Mouse (Mus musculus): ENCODE data around the gene Gpr171. TPM values are rescaled to one million over a fixed set of nuclear protein-coding genes. Genes with fewer than 3 reads are reported as not detected.

The Gpr171 gene
- polyA plus RNA-seq, 1 experiment, result 5.0 TPM

DNA sequence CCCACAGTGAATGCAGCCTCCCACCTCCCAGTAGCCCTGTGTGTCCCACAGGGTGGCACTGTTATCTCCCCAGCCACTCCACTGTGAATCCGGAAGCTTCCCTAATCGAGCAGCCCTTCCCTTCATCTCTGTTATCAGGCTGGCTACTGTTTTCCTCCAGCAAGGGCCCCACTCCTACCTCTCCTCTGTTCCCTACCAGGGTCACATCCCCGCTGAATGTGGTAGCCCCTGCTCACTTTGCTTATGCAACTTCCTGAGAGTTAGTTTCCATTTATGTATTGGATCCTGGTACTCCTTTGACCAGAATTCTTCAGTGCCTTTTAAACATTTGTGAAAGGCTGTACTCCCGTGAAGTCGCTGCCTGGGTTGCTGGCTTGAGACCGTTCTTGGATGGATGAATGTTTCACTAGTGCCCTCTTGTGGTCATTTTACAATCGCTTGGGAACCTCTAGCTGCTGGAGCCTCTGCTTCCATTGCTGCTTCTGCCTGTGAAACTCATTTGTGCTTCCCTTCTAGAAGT is 42.5 kb downstream of the Gpr171 start:
- no peak overlapping the region for H3K4me3 ChIP-seq (replicated peaks; ENCODE audit: control insufficient read depth, low read depth, low read length)
- WGBS, result under 1% methylated on average over 7 of the region's 7 CpGs
- H3K4me1 ChIP-seq (ENCODE audit: control insufficient read depth, insufficient read depth, low read length), result peaks cover 1% of the 10 kb centered on the region; the same call in 1 of the 2 replicates
- H3K27ac ChIP-seq (ENCODE audit: control insufficient read depth, insufficient read depth, low read depth, low read length, poor library complexity), result no peak overlapping the region
- TF ChIP-seq CTCF (IDR thresholded peaks at IDR 0.05; ENCODE audit: control insufficient read depth, insufficient read depth, low read length), result peak; percentile 64
- TF ChIP-seq POLR2A (IDR thresholded peaks at IDR 0.05; ENCODE audit: borderline replicate concordance, control insufficient read depth, low read depth, low read length), result no peak

DNA sequence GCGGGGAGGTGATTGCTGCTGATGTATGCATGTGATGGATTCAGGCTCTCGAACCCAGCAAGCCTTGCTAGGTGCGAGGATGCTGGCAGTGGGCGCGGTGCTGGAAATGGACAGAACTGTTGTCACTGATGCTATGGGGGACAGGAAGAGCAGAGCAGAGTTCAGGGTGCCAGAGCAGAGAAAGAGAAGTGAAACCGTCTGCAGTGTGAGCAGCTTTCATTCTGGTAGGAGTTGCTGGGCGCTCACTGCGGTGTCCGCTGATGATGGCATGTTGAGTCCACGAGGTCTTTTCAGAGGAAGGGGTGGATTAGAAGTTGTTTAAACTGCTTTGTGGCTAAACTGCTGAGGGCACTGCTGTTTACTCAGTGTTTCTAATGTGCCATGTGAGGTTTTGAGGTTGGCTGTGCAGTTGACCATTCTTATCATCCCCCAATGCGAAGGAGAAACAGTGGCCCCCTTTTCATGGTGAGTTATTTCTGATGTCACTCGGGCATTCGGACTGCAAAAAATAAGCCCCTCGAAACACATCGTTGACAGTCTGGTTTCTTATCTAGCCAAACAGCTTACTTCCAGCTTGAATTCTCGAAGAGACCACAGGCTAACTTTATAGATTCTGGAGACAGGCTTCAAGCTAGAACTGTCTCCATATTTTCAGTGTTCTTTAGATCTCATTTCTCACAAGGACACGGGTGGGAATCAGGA is 46.6 kb downstream of the Gpr171 start:
- Histone ChIP-seq H3K4me3 (replicated peaks; ENCODE audit: control insufficient read depth, low read depth, low read length) (no peak overlapping the region), H3K4me1 (ENCODE audit: control insufficient read depth, insufficient read depth, low read length) (peaks cover 1% of the 10 kb centered on the region; the same call in 1 of the 2 replicates), H3K27ac (ENCODE audit: control insufficient read depth, insufficient read depth, low read depth, low read length, poor library complexity) (no peak overlapping the region)
- TF ChIP-seq CTCF (IDR thresholded peaks at IDR 0.05; ENCODE audit: control insufficient read depth, insufficient read depth, low read length) (no peak), POLR2A (IDR thresholded peaks at IDR 0.05; ENCODE audit: borderline replicate concordance, control insufficient read depth, low read depth, low read length) (no peak)
- 7% methylated on average over 17 of the region's 17 CpGs for WGBS

Other genes starting within 250 kb of the Gpr171 start
- not detected in 2 replicates for gene Clrn1, start 216.5 kb downstream of the Gpr171 start, polyA plus RNA-seq (2011; ENCODE audit: insufficient read depth, insufficient read length, low replicate concordance, missing spikeins)
- 4.7 and 6.5 TPM in 2 replicates for gene Med12l, start 96.0 kb downstream of the Gpr171 start, polyA plus RNA-seq (2011; ENCODE audit: insufficient read depth, insufficient read length, low replicate concordance, missing spikeins)
- gene P2ry14, start 51.8 kb upstream of the Gpr171 start, polyA plus RNA-seq (2011; ENCODE audit: insufficient read depth, insufficient read length, low replicate concordance, missing spikeins), result 1.3 and 2.3 TPM in 2 replicates
- gene Gpr87, start 93.3 kb upstream of the Gpr171 start, polyA plus RNA-seq (2011; ENCODE audit: insufficient read depth, insufficient read length, low replicate concordance, missing spikeins), result not detected in 2 replicates
- 1.2 and 2.2 TPM in 2 replicates for gene P2ry13, start 109.1 kb upstream of the Gpr171 start, polyA plus RNA-seq (2011; ENCODE audit: insufficient read depth, insufficient read length, low replicate concordance, missing spikeins)
- gene P2ry12, start 161.1 kb upstream of the Gpr171 start, polyA plus RNA-seq (2011; ENCODE audit: insufficient read depth, insufficient read length, low replicate concordance, missing spikeins), result 2.4 and 6.3 TPM in 2 replicates
- gene Igsf10, start 242.6 kb upstream of the Gpr171 start, polyA plus RNA-seq (2011; ENCODE audit: insufficient read depth, insufficient read length, low replicate concordance, missing spikeins), result 0.11 and 0.17 TPM in 2 replicates

Measured in bone marrow, adult 2 months (tissue).